Mouse (Mus musculus) intestine, embryonic 16.5 days (tissue): ENCODE data around the gene Fgfr2. TPM values are rescaled to one million over a fixed set of nuclear protein-coding genes. Genes with fewer than 3 reads are reported as not detected.

Experiments
- ATAC-seq: fragments of 200-750 bp; cut with Nextera tagmentation; 2 replicates; pipeline ENCODE4 v1.8.0; 2017; ENCODE audit warnings: moderate TSS enrichment, moderate library complexity
- H3K27ac ChIP-seq: fragments of 300-500 bp; sonication (generic); 2 replicates; pipeline ENCODE4 v1.5.1; 2014; ENCODE audit warnings: mild to moderate bottlenecking, low read length
- H3K27me3 ChIP-seq: fragments of 300-500 bp; sonication (generic); replicated peaks from 2 replicates; pipeline ENCODE4 v1.6.1; 2014; ENCODE audit warnings: low read length, control low read depth, mixed read lengths; ENCODE audit not compliant: control insufficient read depth, insufficient read depth
- H3K36me3 ChIP-seq: fragments of 300-500 bp; sonication (generic); 2 replicates; pipeline ENCODE4 v1.6.1; 2014; ENCODE audit warnings: low read length, control low read depth; ENCODE audit not compliant: control insufficient read depth, insufficient read depth
- H3K4me1 ChIP-seq: fragments of 300-500 bp; sonication (generic); 2 replicates; pipeline ENCODE4 v1.6.1; 2014; ENCODE audit warnings: low read length, control low read depth, mixed read lengths; ENCODE audit not compliant: control insufficient read depth, insufficient read depth
- H3K4me2 ChIP-seq: fragments of 300-500 bp; sonication (generic); 2 replicates; pipeline ENCODE4 v1.6.1; 2014; ENCODE audit warnings: low read depth, low read length, control low read depth
- H3K4me3 ChIP-seq: fragments of 300-500 bp; sonication (generic); 2 replicates; pipeline ENCODE4 v1.5.1; 2014; ENCODE audit warnings: mild to moderate bottlenecking, low read length
- H3K9ac ChIP-seq: fragments of 300-500 bp; sonication (generic); 2 replicates; pipeline ENCODE4 v1.6.1; 2014; ENCODE audit warnings: low read depth, low read length
- H3K9me3 ChIP-seq: fragments of 300-500 bp; sonication (generic); 2 replicates; pipeline ENCODE4 v1.6.1; 2016; ENCODE audit warnings: low read length, control low read depth; ENCODE audit not compliant: control insufficient read depth
- WGBS: fragments of 180-500 bp; shearing (Covaris S2); extraction: QIAGEN DNeasy Blood & Tissue Kit; methylation state at CpG from one replicate; pipeline ENCODE4 v1.1.7; 2014; 5-methylcytosine and 5-hydroxymethylcytosine counted together
- polyA plus RNA-seq: library from polyadenylated mRNA; unstranded; fragments of >200 nt; fragmentation: Nextera tagmentation; extraction: Ambion mirVana; gene quantifications from 2 replicates; pipeline ENCODE4 v1.2.1, GENCODE M21; 2015

Gene Fgfr2
- polyA plus RNA-seq, 1 experiment from 2014 or later: 47.3 TPM

DNA sequence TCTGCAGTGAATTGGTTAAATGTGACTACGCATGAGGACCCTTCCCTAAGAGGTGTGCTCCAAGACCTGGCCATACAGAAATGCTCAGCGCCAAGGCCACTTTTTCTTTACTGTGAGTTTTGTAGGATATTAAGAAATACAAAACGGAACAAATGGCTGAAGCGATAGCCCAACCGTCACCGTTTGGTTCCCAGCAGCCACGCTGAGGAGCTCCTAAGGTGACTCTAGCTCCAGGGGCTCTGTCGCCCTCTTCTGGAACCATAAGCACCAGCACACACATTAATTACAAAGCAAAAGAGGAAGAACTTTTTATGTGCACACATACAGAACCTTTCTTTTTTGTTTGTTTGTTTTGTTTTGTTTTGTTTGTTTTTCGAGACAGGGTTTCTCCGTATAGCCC, 225.9 kb downstream of the Fgfr2 start:
- ATAC-seq: no peak
- Histone ChIP-seq H3K4me3 (no peak overlapping the region), H3K9me3 (no peaks in the 10 kb centered on the region), H3K4me1 (peaks cover 5% of the 10 kb centered on the region; the same call in 1 of the 2 replicates), H3K9ac (no peak overlapping the region), H3K36me3 (no peaks in the 10 kb centered on the region), H3K27me3 (no peaks in the 10 kb centered on the region), H3K4me2 (no peak overlapping the region), H3K27ac (no peak overlapping the region)
- 84% methylated on average over 10 of the region's 10 CpGs for WGBS

DNA sequence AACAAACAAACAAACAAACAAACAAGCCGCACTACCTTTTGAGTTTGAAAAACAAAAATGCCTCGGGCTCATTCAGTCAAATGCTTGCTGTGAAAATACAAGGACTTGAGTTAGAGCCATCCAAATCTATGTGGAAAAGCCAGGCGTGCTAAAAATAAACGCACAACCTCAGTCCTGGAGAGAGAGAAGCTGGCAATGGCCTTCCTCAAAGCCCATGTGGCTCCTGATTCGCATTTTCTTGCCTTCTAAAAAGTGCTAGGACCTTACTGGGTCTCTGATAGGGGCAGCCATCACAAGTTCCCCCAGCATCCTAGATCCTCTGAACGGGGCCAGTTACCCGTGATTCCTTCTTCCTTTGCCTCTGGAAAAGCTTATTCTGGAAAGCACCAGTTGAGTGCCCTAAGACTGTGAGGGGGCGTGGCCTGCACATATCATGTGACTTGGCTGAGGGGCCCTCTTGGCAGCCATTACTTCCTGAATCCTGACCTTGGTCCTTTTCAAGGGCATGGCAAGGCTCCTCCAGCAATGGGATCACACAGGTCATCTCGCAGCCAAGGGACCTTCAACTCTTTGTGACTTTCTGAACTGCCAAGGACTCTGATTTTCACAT, 226.8 kb downstream of the Fgfr2 start:
- Histone ChIP-seq H3K36me3 (no peaks in the 10 kb centered on the region), H3K4me3 (no peak overlapping the region), H3K27me3 (no peaks in the 10 kb centered on the region), H3K27ac (no peak overlapping the region), H3K9me3 (no peaks in the 10 kb centered on the region), H3K9ac (no peak overlapping the region), H3K4me1 (peaks cover 5% of the 10 kb centered on the region; the same call in 1 of the 2 replicates), H3K4me2 (no peak overlapping the region)
- ATAC-seq: no peak
- WGBS: 86% methylated on average over 9 of the region's 9 CpGs

DNA sequence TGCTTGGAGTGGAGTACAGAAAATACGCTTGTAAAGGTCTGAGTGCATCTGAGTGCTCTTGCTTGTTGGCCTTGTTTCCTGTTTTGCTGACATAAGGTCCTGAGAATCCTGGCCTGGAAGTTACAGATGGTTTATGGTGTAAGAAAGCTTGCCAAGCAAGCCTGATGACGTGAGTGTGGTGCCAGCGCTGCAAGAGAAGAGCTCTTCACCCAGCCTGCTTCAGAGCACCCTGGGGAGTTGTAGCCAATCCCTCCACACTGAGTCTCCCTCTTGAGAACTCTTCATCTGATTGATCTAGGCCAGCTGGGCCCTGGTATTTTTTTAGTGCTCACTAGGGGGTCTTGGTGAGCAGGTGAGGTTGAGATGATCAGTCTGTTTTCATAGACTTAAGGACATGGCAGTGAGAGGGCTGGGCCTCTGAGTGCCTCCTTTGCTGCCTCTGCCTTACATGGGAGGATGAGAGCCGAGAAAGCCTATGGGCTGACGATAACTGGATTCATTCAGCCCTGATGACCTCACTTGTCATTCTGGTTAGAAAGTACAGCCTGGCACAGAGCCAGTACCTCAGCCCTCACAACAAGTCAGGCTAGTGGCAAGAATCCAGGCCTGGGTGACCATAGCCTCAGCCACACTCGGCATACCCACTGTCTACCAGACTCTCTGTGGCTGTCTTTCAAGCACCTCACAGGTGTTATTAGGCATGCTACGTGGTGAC, 228.2 kb downstream of the Fgfr2 start:
- 63% methylated on average over 7 of the region's 7 CpGs for WGBS
- Histone ChIP-seq H3K27ac (no peak overlapping the region), H3K9me3 (no peaks in the 10 kb centered on the region), H3K36me3 (no peaks in the 10 kb centered on the region), H3K4me1 (no peaks in the 10 kb centered on the region), H3K4me2 (no peak overlapping the region), H3K27me3 (no peaks in the 10 kb centered on the region), H3K4me3 (no peak overlapping the region), H3K9ac (no peak overlapping the region)
- ATAC-seq: no peak

DNA sequence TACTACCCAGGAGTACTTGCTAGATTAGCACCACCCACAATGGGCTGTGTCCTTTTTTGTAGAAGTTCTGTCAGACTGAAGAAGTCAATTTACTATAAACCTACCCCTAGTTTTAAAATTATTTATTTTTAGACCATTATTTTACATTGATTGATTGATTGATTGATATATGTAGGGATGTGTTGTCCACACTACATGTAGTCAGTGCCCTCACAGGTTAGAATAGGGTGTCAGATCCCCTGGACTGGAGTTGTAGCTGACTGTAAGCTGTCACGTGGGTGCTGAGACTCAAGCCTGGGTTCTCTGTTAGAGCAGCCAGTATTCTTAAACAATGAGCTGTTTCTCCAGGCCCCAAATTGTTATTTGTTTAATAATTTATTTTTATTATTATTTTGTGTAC, 229.8 kb downstream of the Fgfr2 start:
- 93% methylated on average over 1 of the region's 1 CpGs for WGBS
- Histone ChIP-seq H3K9me3 (no peaks in the 10 kb centered on the region), H3K4me3 (no peak overlapping the region), H3K36me3 (no peaks in the 10 kb centered on the region), H3K27ac (no peak overlapping the region), H3K27me3 (no peaks in the 10 kb centered on the region), H3K4me1 (no peaks in the 10 kb centered on the region), H3K9ac (no peak overlapping the region), H3K4me2 (no peak overlapping the region)
- ATAC-seq: no peak

DNA sequence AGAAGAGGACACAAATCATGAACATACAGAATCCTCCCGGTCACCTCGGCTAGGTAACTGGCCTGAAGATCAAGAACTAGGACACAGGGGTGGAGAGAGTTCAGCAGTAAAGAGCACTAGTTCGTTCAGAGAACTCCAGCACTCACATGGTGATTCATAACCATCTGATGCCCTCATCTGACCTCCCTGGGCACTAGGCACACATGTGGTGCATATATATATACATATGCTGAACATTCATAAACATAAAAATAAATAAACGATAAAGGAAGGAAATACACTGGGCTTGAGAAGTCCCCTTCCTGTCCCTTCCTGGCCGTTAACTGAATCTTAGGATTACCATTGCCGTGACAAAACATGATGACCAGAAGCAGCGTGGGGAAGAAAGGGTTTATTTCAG, 230.3 kb downstream of the Fgfr2 start:
- H3K9ac ChIP-seq: no peak overlapping the region
- no peaks in the 10 kb centered on the region for H3K27me3 ChIP-seq
- H3K4me2 ChIP-seq: no peak overlapping the region
- no peaks in the 10 kb centered on the region for H3K36me3 ChIP-seq
- no peak overlapping the region for H3K4me3 ChIP-seq
- H3K9me3 ChIP-seq: no peaks in the 10 kb centered on the region
- 67% methylated on average over 7 of the region's 7 CpGs for WGBS
- no peaks in the 10 kb centered on the region for H3K4me1 ChIP-seq
- H3K27ac ChIP-seq: no peak overlapping the region
- ATAC-seq: no peak

DNA sequence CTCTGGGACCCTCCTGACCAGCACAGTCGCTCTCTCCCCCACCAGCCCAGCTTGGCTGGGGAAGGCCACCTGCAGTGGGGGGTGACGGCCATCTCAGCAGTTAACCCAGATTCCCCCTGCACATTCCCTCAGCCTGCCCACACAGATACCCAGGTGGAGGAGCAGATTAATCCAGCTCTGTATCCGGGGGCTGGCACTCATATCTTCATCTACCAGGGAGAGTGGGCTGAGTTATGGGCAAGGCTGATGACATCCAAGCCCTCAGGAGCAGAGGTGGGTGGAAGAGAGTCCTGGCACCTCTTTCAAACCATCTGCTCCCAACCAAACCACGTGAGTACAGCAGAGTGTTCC, 230.9 kb downstream of the Fgfr2 start:
- ATAC-seq: no peak
- WGBS: 62% methylated on average over 4 of the region's 4 CpGs
- no peak overlapping the region for H3K4me2 ChIP-seq

DNA sequence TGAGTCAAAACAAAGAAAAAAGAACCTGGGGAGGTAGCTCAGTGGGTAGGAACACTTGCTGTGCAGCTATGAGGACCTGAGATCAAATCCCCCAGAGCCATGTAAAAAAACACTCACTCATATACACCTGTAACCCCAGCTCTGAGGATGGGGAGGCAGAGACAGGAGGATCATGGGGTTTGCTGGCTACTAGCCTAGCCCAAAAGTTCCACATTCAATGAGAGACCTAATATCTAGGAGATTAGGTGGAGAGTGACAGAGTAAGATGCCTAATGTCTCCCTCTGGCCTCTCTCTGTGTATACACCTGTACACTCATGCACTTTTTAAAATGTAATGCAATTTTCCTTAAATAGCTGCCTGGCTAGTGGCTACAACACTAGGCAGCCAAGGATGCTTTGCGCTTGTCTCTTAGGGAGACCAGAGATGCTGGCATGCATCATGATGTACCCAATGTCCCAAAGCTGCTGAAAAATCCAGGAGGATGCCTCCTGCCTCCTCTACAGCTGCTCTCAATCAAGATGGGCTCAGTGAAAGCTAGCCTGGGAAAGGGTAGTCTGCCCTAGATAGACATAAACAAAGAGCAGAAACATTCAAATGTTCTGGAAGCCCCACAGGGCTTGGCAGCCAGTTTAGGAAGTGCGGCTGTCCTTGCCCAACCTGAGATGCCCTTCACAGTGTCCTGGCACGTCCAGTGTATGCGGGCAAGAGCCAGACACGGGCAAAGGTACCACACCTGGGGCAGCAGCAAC, 231.4 kb downstream of the Fgfr2 start:
- WGBS: 71% methylated on average over 5 of the region's 5 CpGs

More for the DNA sequence above, 230.9 kb downstream of the Fgfr2 start:
- H3K9me3 ChIP-seq: no peaks in the 10 kb centered on the region
- no peaks in the 10 kb centered on the region for H3K27me3 ChIP-seq
- H3K27ac ChIP-seq: no peak overlapping the region
- no peak overlapping the region for H3K4me3 ChIP-seq
- no peaks in the 10 kb centered on the region for H3K36me3 ChIP-seq
- no peak overlapping the region for H3K9ac ChIP-seq
- H3K4me1 ChIP-seq: no peaks in the 10 kb centered on the region

DNA sequence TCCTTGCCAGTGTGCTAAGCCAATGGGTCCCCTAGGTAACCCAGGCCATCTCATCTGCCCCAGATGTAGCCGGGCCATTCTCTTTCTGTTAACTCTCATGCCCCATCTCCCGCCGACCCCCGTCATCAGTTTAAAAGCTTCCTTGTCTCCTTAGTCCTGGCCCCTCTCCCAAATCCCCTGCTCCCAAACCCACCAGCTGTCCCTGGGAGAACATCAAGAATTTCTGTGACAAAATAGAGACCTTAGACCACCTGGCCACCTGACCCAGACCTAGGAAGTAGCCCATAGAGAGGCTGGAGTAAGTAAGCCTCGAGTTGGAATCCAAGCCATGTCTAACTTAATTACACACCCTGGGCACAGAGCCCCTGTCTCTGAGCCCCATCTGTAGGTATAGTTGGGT, 232.9 kb downstream of the Fgfr2 start:
- no peaks in the 10 kb centered on the region for H3K27me3 ChIP-seq
- H3K4me1 ChIP-seq: no peaks in the 10 kb centered on the region
- no peak overlapping the region for H3K9ac ChIP-seq
- 89% methylated on average over 5 of the region's 5 CpGs for WGBS
- no peak overlapping the region for H3K4me2 ChIP-seq
- no peaks in the 10 kb centered on the region for H3K36me3 ChIP-seq
- no peak overlapping the region for H3K27ac ChIP-seq
- no peak overlapping the region for H3K4me3 ChIP-seq
- ATAC-seq: no peak
- no peaks in the 10 kb centered on the region for H3K9me3 ChIP-seq

More for the DNA sequence above, 231.4 kb downstream of the Fgfr2 start:
- no peak for ATAC-seq
- Histone ChIP-seq H3K9me3 (no peaks in the 10 kb centered on the region), H3K9ac (no peak overlapping the region), H3K4me1 (no peaks in the 10 kb centered on the region), H3K4me3 (no peak overlapping the region), H3K27me3 (no peaks in the 10 kb centered on the region), H3K27ac (no peak overlapping the region), H3K36me3 (no peaks in the 10 kb centered on the region), H3K4me2 (no peak overlapping the region)

DNA sequence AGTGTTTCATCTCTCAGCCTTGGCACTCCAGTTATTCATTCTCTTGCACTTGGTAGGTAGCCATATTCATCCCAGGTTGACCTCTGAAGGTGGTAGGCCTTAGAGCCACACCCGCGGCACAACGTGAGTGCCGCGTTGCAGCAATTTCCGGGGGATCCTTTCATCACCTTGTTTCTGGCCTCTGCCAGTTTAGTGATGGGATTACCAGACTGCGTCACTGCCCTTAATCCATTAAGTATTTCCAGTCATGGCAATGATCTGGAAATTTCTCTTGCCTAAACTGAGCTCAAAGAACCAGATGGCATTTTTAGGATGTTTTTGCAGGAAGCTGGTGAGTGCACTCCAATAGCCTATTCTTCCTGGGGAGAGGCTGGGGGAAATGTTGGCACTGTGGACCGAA, 233.5 kb downstream of the Fgfr2 start:
- Histone ChIP-seq H3K27ac (no peak overlapping the region), H3K9me3 (no peaks in the 10 kb centered on the region), H3K9ac (no peak overlapping the region), H3K4me3 (no peak overlapping the region), H3K36me3 (0 out of 2 replicates have a peak, but pooled peaks cover under 1% of the 10 kb centered on the region), H3K4me2 (no peak overlapping the region), H3K27me3 (no peaks in the 10 kb centered on the region), H3K4me1 (no peaks in the 10 kb centered on the region)
- WGBS: 93% methylated on average over 8 of the region's 8 CpGs
- ATAC-seq: no peak
